Mouse (Mus musculus) megakaryocyte progenitor cell, adult 5-6 weeks (primary cell): ENCODE data around the gene Cald1. TPM values are rescaled to one million over a fixed set of nuclear protein-coding genes. Genes with fewer than 3 reads are reported as not detected.

Source experiments
- ATAC-seq: replicated peaks from 2 replicates; pipeline ENCODE4 v1.8.0; 2016; ENCODE audit warnings: mild to moderate bottlenecking, moderate TSS enrichment, inconsistent platforms; ENCODE audit not compliant: poor library complexity
- total RNA-seq, 2 experiments: library from RNA; stranded (forward) in 1 of 2; stranded (reverse) in 1 of 2; fragments of 157-497, 149-512 nt in 1 of 2; fragments of 200-1000 nt in 1 of 2; gene quantifications; 2 replicates each; pipeline versions ENCODE4 v1.2.3 to v1.2.4; 2015 to 2017

Gene Cald1
- total RNA-seq, 2 experiments from 2014 or later = 0.05 TPM; not detected in 1

DNA sequence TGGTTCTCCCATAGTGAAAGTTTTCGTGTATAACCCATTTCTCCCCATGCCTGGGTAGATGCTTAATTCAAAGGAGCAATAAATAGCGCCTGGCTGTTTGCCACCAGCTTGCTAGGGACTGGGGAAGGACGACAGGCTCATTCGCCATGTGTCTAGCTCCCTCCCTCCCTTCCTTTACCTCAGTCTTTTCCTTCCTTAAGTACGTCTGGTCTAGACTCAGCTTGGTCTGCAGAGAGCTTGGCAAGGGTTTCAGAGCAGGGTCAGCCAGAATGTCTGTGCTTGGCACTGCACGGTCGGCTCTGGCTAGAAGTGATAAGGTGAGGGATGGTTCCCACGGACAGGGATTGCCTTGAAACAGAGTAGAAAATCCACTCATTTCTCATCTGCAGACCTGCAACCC lies 62.4 kb downstream of the Cald1 start:
- ATAC-seq = no peak

DNA sequence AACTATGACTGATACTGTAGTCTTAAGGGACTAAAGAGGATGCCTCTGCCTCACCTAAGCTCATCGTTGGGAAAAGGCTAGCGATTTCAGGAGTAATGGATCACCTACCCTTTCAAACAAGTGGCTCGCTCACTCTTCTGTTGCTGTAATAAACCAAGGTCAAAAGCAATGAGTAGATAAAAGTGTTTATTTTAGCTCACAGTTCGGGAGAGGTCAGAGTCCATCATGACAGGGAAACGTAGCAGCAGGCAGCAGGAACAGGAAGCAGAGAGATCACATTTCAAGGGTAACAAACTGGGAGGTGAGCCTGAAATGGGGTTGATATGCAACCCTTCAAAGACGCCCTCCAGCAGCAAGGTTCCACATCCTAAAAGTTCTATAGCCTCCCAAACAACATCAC lies 64.3 kb downstream of the Cald1 start:
- ATAC-seq = no peak

DNA sequence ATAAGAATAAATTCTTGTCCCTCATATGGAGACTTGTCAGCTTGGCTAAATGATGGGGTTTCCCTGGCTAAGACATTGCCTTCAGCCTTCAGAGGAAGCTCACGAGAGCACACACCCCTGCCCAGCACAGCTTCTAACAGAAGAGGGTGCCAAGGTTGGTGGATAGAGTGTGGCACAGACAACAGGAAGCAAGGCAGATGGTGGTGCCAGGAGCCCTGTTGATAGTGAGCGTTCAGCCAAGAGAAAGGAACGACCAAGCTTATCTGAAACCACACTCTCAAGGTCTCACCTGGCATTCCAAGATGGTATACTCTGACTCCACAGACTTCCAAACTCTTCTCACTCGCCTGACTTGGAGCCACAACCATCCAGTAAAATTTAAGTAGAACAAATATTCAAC lies 66.0 kb downstream of the Cald1 start:
- no peak for ATAC-seq

DNA sequence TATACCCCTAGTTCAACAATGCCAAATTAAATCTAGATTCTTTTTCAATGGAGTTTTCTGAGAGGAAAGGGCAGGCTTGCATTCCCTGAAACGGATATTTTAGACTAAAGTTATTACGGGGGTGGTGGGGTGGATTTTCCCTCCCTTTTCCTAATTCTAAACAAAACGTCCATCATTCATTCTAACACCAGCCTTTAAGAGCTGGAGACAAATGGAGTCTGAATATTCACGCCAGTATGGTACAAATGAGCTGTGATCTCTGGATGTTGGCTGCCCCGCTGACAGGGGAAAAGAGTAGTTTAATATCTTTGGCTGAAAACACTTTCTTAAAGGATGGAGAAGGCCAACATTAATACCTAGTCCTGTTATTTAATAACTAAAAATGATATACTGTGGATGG lies 66.4 kb downstream of the Cald1 start:
- no peak for ATAC-seq

DNA sequence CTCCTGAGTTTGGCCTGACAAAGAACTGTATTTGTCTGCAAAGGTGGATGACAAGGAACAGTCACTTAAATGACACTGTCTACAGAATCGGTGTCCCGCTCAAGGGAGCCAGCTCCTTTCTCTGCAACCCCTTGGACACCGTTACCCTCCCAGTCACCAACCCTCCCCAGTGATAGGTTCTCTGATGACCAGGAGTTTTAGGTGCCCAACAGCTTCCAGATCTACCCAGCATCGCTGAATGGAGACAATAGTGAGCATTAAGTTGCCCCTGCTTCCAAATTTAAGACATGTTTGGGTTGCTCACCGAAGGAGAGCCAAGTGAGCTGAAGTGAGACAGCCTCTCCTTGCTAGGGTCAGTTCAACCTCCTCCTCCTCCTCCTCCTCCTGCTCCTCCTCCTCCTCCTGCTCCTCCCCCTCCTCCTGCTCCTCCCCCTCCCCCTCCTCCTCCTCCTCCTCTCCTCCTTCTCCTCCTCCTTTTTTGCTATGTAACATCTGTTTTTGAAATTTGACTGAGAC lies 70.5 kb downstream of the Cald1 start:
- no peak for ATAC-seq

DNA sequence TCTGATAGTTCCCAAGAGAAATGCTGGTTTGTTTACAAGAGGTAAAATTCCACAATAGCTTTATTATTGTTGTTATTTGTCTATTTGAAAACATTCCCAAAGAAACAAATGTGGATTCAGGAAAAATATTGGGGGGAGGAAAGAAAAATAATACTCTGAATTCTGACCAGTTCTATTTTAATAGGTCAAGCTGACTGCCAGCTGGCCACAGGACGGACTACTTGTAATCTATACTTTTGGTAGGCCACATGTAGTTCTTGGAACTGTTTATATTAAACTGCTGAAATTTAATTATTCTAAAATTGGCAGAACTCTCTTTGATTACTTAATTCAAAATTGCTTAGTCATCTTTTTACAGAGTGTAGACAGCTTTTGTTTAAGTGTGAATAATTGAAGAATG lies 73.1 kb downstream of the Cald1 start:
- ATAC-seq = no peak

DNA sequence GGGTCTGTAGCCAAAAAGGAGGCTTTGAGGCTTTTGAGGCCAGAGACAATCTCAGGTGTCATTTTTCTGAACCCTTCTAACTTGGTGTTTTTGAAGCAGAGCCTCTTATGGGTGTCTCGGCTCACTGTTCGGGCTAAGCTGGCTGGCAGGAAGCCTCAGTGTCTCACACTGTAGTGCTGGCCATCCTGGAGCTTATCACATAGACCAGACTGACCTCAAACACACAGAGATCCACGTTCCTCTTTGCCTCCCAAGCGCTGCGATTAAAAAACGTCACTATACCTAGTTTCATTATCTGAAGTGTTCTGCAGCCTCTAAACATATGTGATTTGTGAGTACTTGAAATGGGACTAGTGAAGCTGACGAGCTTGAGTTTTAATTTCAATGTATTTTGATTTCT lies 76.1 kb downstream of the Cald1 start:
- ATAC-seq = peak; percentile 73

DNA sequence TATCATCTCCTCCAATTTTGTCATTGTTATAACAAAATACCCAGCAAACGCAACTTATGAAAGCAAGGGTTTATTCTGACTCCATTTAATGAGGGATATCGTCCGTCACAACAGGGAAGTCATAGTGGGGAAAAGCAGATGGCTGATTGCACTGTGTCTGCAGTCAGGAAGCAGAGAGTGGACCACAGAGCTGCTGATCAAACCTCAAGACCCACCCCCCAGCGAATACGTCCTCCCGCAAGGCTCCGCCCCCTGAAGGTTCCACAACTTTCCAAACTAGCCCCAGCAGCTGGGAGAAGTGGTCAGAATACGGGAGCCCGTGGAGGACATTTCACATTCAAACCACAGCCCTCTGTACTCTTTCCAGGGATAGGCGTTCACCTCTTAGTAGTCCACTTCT lies 76.6 kb downstream of the Cald1 start:
- ATAC-seq = peak; percentile 98

DNA sequence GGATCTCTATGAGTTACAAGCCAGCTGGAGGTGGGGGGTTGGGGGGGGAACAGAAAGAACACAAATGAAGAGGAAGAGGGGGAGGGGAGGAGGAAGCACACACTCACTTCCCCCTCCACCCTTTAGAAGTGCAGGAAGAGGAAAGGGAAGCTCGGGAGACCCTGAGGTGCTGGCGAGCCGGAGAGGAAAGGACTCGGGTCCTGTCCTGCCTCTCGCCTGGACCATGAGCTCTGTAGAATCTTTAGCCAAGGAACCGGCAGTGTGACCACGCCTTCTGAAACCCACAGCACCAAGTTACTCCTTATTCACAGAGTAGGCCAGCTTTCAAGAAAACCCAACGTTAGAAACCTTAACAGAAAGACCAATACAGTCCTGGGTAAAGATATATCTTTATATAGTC lies 83.8 kb downstream of the Cald1 start:
- ATAC-seq = no peak

DNA sequence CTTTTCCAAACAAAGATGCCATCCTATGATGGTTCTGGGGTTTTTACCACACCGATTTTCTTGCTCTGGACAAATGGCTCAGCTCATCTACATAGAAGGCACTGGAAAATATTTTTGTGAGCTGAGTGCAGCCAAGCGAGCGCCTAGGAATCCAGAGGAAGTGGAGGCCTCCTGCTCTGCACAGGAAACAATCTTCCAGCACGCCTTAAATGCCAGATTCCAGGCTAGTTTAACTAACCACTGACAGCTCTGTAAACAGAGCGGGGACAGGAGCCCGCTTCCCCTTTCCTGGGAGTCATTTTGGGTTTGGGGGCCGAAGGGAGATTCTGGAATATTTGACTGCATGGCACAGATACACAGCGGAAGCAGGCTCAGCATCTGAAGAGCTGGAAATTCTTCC lies 86.6 kb downstream of the Cald1 start:
- no peak for ATAC-seq

DNA sequence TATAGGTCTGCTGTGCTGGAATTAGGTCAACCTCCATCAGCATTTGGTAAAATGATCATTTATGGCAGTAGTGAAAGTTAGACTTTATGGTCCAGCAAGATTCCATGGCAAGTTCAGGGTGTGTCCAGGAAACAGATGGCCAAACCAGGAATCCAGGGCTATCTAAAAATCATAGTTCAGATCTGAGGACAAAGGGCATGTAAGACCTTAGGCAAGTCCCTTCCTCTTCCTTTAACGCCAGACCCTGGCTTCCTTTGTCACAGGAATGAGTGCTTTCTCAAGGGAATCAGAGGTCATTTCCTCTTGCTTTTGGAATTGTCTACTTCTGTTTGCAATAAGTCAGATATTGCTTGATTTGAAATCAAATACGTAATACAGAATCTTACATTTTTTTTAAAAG lies 90.7 kb downstream of the Cald1 start:
- no peak for ATAC-seq

DNA sequence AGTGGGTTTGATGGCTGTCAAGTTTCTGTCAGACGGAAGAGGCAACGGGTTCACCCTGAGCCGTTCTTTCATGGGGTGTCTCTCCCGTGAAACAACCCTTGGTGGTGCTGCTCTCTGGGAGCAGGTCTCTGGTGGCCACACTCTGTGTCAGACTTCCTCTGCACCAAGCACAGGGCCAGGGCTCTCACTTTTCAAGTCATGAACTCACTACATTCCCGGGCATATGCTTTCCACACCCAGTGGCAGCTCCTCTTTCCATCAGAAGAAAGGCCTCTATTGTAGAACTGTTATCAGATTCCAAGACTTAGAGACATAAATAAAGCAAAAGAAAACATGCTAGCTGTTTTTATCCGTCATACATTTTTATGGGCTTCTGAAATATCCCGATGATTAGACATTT lies 93.1 kb downstream of the Cald1 start:
- ATAC-seq = no peak

DNA sequence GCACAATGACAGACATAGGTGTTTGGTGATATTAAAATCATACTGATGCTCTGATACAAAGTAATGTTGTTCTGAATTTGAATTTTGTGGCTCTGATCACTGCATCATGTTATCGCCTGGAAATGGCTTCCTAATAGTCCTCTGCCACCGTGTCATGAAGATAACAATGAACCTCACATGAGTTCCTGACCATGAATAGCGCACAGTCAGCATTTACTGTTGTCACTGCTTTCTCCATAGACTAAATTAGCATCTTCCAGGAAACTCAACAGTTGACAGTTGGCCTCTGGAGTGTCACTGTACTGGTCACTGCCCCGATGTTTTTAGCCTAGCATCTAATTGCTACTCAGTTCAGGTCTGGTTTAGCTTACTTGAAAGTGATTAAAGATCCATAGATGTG lies 95.8 kb downstream of the Cald1 start:
- ATAC-seq = no peak

DNA sequence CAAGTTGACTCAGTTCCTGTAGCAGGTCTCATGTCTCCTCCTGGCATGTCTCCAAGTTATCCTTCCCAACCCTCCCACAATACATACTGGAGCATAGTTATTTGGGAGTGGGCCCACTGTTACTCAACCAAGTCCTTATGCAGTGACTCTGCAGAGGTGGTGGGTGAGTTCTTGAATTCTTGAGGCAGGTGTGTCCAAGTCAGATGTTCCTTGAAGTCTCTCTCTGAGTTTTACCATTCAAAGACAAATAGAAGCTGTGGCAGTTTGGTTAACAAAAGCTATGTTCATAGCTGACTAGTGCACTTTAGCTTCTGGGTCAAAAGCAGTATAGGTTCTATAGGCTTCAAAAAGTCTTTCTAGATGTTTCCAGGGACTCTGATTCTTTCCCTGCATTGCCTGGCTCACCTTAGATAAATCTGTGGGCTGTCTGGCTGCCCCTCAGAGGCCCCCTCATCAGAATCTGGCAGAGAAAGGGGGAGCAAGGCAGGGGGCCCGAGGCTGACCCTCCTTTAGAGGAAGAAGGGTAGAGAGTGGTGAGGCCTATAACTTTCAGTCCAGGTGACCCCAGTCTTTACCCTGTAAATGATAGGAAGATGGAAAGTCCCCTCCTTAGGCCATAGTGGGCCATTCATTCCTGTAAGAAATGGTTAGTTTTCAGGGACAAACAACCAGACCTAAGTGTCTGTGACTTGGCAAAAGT lies 105.3 kb downstream of the Cald1 start:
- no peak for ATAC-seq

DNA sequence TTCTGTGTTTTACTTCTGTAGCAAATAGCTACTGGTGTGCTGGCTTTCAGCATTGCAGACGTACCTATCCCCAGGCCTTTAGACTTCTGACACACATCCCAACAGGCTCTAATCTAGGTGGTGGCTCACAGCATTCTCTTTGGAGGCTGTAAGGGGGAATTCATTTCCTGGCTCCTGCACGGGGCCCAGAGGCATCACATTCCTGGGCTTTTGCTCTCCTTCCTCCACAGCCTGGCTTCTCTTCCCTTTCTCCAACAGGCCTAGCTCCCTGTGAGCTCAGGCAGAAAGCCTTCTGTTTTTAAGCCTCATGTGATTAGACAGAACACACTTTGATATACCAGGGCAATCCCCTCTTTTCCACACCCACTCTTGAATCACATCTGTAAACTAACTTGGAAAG lies 109.2 kb downstream of the Cald1 start:
- no peak for ATAC-seq

DNA sequence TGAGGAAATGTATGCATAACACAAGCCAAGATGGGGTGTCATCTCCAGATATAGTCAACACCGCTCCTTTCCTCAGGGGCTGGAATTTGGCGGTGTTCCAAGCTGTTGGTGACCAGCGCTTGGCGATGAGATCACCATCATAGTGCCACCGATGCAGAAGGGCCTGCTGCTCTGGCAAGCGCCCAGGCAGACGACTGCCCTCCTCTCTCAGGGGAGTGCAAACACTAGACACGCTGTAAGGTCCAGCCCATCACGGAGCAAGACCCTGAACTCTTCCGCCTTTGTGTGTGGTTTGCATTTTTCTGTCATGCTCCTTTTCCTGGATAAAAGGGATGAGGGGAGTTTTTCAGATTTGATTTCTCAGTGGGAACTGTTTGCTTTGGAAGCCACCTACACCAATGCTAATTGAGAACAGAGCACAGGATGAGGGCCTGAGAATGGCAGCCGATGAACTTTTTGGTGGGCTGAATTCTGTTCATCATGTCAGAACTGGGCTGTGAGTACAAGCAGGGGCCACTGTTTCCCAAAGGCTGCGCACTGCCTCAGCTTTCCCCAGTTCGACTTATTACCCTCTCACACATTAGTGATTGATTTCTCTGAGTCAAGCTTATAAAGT lies 110.5 kb downstream of the Cald1 start:
- ATAC-seq = no peak

DNA sequence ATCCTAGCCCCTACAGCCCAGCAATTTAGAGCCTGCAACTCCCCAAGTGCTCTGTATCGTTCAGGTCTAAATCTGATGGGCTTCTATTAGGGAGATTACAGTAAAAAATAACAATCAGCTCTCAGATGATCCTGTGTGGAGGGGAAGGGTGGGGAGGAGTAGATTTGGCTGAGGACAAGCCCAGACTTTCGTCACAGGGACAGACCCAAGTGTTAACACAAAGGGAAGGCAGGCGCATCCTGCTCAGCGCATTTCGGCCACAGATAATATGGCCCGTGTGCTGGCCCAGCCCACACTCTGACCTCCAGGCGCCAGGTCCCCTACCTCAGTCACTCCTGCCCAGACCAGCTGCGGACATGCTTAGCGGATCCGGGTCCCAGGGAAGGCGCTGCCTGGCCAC lies 111.0 kb downstream of the Cald1 start:
- ATAC-seq = peak; percentile 61

DNA sequence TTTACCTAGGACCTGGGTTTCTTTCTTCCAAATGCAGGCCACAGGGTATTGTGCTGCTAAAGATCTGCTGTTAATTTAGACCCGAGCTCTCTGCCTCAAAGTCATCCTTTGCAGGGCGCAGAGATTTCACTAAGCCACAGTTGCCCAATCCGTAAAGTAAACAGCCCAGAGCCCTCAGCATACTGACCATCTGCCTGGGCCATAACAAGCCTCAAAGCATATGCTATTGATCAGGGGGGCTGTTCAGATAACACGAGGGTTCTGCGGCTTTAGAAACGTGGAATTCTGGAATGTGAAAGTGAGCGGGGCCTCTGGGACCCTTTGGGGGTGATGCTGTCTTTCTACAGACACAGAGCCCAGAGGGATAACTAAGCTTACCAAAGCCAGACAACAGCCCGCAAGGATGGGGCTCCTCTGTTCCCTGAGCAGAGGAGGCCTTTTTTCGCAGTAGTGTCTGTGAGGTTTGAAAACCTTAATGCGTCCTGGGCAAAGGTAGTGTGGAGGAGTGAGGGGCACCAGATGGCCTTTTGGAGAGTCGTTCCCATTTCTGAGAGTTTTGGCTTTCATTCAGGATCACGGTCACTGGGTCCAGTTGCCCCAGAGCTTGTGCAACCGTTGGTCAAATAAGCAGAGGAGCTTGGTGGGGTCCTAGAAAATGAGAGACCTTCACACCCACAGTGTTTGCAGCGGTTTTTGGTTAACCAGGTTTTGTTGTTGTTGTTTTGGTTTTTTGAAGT lies 111.8 kb downstream of the Cald1 start:
- no peak for ATAC-seq

DNA sequence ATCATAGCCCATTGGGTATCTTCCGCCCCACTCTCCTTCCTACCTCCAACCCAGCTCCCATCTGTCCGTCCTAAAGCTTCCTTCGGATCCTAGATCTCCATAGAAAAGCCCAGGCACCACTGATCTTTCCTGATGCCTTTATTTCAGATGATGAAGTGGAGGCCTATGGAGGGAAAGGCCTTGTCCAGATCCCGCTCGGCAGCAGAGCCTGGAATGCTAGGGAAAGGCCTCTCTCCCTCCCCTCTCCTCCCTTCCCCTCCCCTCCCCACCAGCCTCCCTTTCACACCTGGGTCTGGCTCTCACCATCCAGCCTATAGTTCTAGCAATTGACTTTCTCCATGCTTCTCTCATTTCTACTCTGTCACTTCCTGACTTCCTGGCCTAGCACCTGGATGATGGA lies 112.5 kb downstream of the Cald1 start:
- ATAC-seq = no peak

DNA sequence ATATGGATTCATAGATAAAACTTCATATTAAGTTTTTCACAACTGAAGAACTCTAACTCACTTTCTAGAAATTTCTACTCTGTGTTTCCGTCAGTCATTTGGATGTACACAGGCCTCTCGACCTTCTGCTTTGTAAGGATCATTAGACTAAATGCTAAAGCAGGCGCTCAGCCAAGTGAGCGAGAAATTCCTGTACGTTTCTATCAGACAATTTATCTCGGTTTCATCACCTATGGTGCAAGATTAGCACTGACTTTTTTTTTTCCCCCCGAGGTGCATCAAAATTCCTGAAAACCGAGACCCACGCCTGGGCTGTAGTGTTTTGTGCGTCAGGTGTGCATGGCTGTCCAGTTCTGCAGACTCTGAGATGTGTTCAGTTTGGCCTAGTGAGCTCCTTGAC lies 113.3 kb downstream of the Cald1 start:
- no peak for ATAC-seq

DNA sequence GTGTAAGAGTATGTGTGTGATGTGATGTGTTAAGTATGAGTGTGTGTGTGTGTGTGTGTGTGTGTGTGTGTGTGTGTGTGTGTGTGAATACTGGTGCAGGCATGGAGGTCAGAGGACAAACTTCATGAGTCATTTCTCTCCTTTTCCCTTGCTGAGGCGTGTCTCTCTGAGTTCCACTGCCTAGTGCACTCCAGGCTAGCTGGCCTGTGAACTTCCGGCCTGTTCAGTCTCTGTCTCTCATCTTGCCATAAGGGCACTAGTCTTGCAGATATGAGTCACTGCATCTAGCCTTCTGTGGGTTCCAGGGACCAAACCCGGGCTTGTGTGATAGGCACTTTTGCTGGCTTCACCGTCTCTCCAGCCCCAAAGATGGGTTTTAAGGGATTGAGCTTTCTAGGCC lies 114.9 kb downstream of the Cald1 start:
- ATAC-seq = no peak

DNA sequence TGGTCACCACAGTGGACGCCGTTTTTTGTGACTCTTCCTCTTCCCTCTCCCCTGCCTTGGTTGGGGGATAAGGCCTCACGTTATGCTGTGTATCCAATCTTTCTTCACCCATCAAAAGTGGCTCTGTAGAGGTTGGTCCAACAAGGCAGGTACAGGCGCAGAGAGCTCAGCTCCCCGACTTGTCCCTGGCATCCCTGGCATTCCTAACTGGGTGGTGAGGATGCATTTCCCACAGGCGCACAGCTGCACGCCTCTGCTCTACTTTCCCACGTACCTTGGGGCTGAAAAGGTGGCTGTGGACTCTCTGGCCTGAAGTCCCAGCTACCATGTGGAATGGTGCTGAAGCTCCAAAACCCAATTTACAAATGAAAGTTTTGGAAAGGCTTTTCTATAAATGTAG lies 115.5 kb downstream of the Cald1 start:
- no peak for ATAC-seq
